Mouse (Mus musculus): ENCODE data around the gene Stk32b. TPM values are rescaled to one million over a fixed set of nuclear protein-coding genes. Genes with fewer than 3 reads are reported as not detected.

Gene Stk32b
- 2.9 and 3.4 TPM in 2 replicates for polyA plus RNA-seq (2015; fragmentation: Nextera tagmentation; extraction: Ambion mirVana)

GRCm38 (mm10) chr5:37716505-37717372 is at the start of gene Stk32b:
TSS of gene Stk32b (minus strand) at chr5:37717171.
- ATAC-seq (replicated peaks; ENCODE audit: low FRiP score) = peak; percentile 85
- Histone ChIP-seq H3K36me3 (no peaks in the 10 kb centered on the region), H3K27ac (no peak within 1 kb of the TSS), H3K9me3 (replicated peaks) (no peaks in the 10 kb centered on the region), H3K9ac (peak within 1 kb of the TSS; percentile 29; the same call in 1 of the 2 replicates), H3K4me2 (peak within 1 kb of the TSS; percentile 83), H3K4me3 (replicated peaks) (peak within 1 kb of the TSS; percentile 47), H3K27me3 (peaks cover 54% of the 10 kb centered on the region), H3K4me1 (peaks cover 18% of the 10 kb centered on the region)
- WGBS = 1% methylated on average over 40 of the region's 40 CpGs

GRCm38 (mm10) chr5:37765851-37766250 is 48.9 kb upstream of the Stk32b start:
- no peak overlapping the region for H3K4me3 ChIP-seq (replicated peaks)
- 35% methylated on average over 8 of the region's 8 CpGs for WGBS

GRCm38 (mm10) chr5:37762046-37762445 is 45.1 kb upstream of the Stk32b start:
- Histone ChIP-seq H3K4me3 (replicated peaks) (no peak overlapping the region), H3K4me2 (no peak overlapping the region), H3K27me3 (0 out of 2 replicates have a peak, but pooled peaks cover 8% of the 10 kb centered on the region), H3K27ac (no peak overlapping the region), H3K4me1 (peaks cover 15% of the 10 kb centered on the region), H3K9ac (no peak overlapping the region), H3K36me3 (no peaks in the 10 kb centered on the region), H3K9me3 (replicated peaks) (no peaks in the 10 kb centered on the region)
- ATAC-seq (replicated peaks; ENCODE audit: low FRiP score) = no peak
- WGBS = 91% methylated on average over 3 of the region's 3 CpGs

More at GRCm38 (mm10) chr5:37765851-37766250, 48.9 kb upstream of the Stk32b start:
- Histone ChIP-seq H3K27ac (no peak overlapping the region), H3K27me3 (peaks cover 20% of the 10 kb centered on the region), H3K9ac (no peak overlapping the region), H3K4me1 (peaks cover 21% of the 10 kb centered on the region), H3K4me2 (no peak overlapping the region), H3K9me3 (replicated peaks) (no peaks in the 10 kb centered on the region), H3K36me3 (no peaks in the 10 kb centered on the region)
- ATAC-seq (replicated peaks; ENCODE audit: low FRiP score) = no peak

- no peaks in the 10 kb centered on the region for H3K9me3 ChIP-seq (replicated peaks)
- no peak for ATAC-seq (replicated peaks; ENCODE audit: low FRiP score)
- no peaks in the 10 kb centered on the region for H3K4me1 ChIP-seq
- H3K36me3 ChIP-seq = no peaks in the 10 kb centered on the region
- H3K4me2 ChIP-seq = no peak overlapping the region
- 0 out of 2 replicates have a peak, but pooled peaks cover 3% of the 10 kb centered on the region for H3K27me3 ChIP-seq
- H3K27ac ChIP-seq = no peak overlapping the region
- no peak overlapping the region for H3K4me3 ChIP-seq (replicated peaks)
- no peak overlapping the region for H3K9ac ChIP-seq
- 66% methylated on average over 7 of the region's 7 CpGs for WGBS
Observed at GRCm38 (mm10) chr5:37753366-37753765, 36.4 kb upstream of the Stk32b start.

GRCm38 (mm10) chr5:37752027-37752967 is 35.3 kb upstream of the Stk32b start:
- Histone ChIP-seq H3K9me3 (replicated peaks) (no peaks in the 10 kb centered on the region), H3K27ac (no peak overlapping the region), H3K4me1 (no peaks in the 10 kb centered on the region), H3K36me3 (no peaks in the 10 kb centered on the region), H3K4me2 (no peak overlapping the region), H3K27me3 (0 out of 2 replicates have a peak, but pooled peaks cover 3% of the 10 kb centered on the region), H3K9ac (no peak overlapping the region), H3K4me3 (replicated peaks) (no peak overlapping the region)
- 60% methylated on average over 8 of the region's 8 CpGs for WGBS
- 0 out of 2 replicates have a peak, but pooled peaks have one; percentile 58 for ATAC-seq (replicated peaks; ENCODE audit: low FRiP score)

- Histone ChIP-seq H3K9me3 (replicated peaks) (no peaks in the 10 kb centered on the region), H3K4me2 (no peak overlapping the region), H3K27me3 (no peaks in the 10 kb centered on the region), H3K9ac (no peak overlapping the region), H3K4me3 (replicated peaks) (no peak overlapping the region), H3K27ac (no peak overlapping the region), H3K4me1 (no peaks in the 10 kb centered on the region), H3K36me3 (no peaks in the 10 kb centered on the region)
- 75% methylated on average over 13 of the region's 13 CpGs for WGBS
- ATAC-seq (replicated peaks; ENCODE audit: low FRiP score) = no peak
Observed at GRCm38 (mm10) chr5:37743889-37744707, 27.1 kb upstream of the Stk32b start.

GRCm38 (mm10) chr5:37736213-37736612 is 19.2 kb upstream of the Stk32b start:
- H3K9ac ChIP-seq = no peak overlapping the region
- no peaks in the 10 kb centered on the region for H3K36me3 ChIP-seq
- H3K4me2 ChIP-seq = no peak overlapping the region
- H3K4me3 ChIP-seq (replicated peaks) = no peak overlapping the region
- 59% methylated on average over 7 of the region's 7 CpGs for WGBS
- H3K27ac ChIP-seq = no peak overlapping the region
- H3K9me3 ChIP-seq (replicated peaks) = no peaks in the 10 kb centered on the region
- peaks cover 3% of the 10 kb centered on the region; the same call in 1 of the 2 replicates for H3K4me1 ChIP-seq
- no peak for ATAC-seq (replicated peaks; ENCODE audit: low FRiP score)
- no peaks in the 10 kb centered on the region for H3K27me3 ChIP-seq

- WGBS = 35% methylated on average over 5 of the region's 5 CpGs
- no peak for ATAC-seq (replicated peaks; ENCODE audit: low FRiP score)
- H3K4me3 ChIP-seq (replicated peaks) = no peak within 1 kb of the TSS
Observed at GRCm38 (mm10) chr5:37735224-37735623, 18.3 kb upstream of the Stk32b start, which contains the start of gene Cytl1. TSS of gene Cytl1 (plus strand) at chr5:37735519.

GRCm38 (mm10) chr5:37730781-37731180 is 13.8 kb upstream of the Stk32b start:
- Histone ChIP-seq H3K4me3 (replicated peaks) (no peak overlapping the region), H3K4me2 (no peak overlapping the region), H3K36me3 (no peaks in the 10 kb centered on the region), H3K27ac (no peak overlapping the region), H3K27me3 (no peaks in the 10 kb centered on the region), H3K9ac (no peak overlapping the region), H3K4me1 (peaks cover 3% of the 10 kb centered on the region; the same call in 1 of the 2 replicates), H3K9me3 (replicated peaks) (no peaks in the 10 kb centered on the region)
- WGBS = 79% methylated on average over 2 of the region's 2 CpGs
- ATAC-seq (replicated peaks; ENCODE audit: low FRiP score) = no peak

More at GRCm38 (mm10) chr5:37735224-37735623, 18.3 kb upstream of the Stk32b start, which contains the start of gene Cytl1:
- Histone ChIP-seq H3K27ac (no peak within 1 kb of the TSS), H3K4me1 (peaks cover 3% of the 10 kb centered on the region; the same call in 1 of the 2 replicates), H3K27me3 (no peaks in the 10 kb centered on the region), H3K9me3 (replicated peaks) (no peaks in the 10 kb centered on the region), H3K4me2 (no peak within 1 kb of the TSS), H3K36me3 (no peaks in the 10 kb centered on the region), H3K9ac (no peak within 1 kb of the TSS)

GRCm38 (mm10) chr5:37725220-37725886 is 8.4 kb upstream of the Stk32b start:
- no peak overlapping the region for H3K27ac ChIP-seq
- no peaks in the 10 kb centered on the region for H3K9me3 ChIP-seq (replicated peaks)
- H3K4me1 ChIP-seq = 0 out of 2 replicates have a peak, but pooled peaks cover 6% of the 10 kb centered on the region
- H3K36me3 ChIP-seq = no peaks in the 10 kb centered on the region
- peaks cover 4% of the 10 kb centered on the region; the same call in 1 of the 2 replicates for H3K27me3 ChIP-seq
- H3K4me2 ChIP-seq = no peak overlapping the region
- 69% methylated on average over 4 of the region's 4 CpGs for WGBS
- no peak for ATAC-seq (replicated peaks; ENCODE audit: low FRiP score)
- no peak overlapping the region for H3K4me3 ChIP-seq (replicated peaks)
- H3K9ac ChIP-seq = no peak overlapping the region

Measured in kidney, embryonic 15.5 days (tissue).